Mouse (Mus musculus) midbrain, embryonic 14.5 days (tissue): ENCODE data around the gene Qser1. TPM values are rescaled to one million over a fixed set of nuclear protein-coding genes. Genes with fewer than 3 reads are reported as not detected.

Experiments used
- ATAC-seq: fragments of 200-750 bp; cut with Nextera tagmentation; 2 replicates; pipeline ENCODE4 v1.8.0; 2017; ENCODE audit warnings: moderate number of reproducible peaks, moderate library complexity; ENCODE audit not compliant: low FRiP score, low TSS enrichment
- DNase-seq: peaks from one replicate; pipeline ENCODE4 v3.0.0-alpha.2; 2015
- H3K27ac ChIP-seq: fragments of 300-500 bp; sonication (generic); replicated peaks from 2 replicates; pipeline ENCODE4 v1.5.1; 2014; ENCODE audit warnings: mild to moderate bottlenecking, low read depth, low read length, moderate library complexity
- H3K27me3 ChIP-seq: fragments of 300-500 bp; sonication (generic); 2 replicates; pipeline ENCODE4 v1.6.1; 2014; ENCODE audit warnings: low read length, control low read depth, mixed read lengths; ENCODE audit not compliant: control insufficient read depth, insufficient read depth
- H3K36me3 ChIP-seq: fragments of 300-500 bp; sonication (generic); 2 replicates; pipeline ENCODE4 v1.6.1; 2014; ENCODE audit warnings: low read length, control low read depth; ENCODE audit not compliant: control insufficient read depth, insufficient read depth
- H3K4me1 ChIP-seq: fragments of 300-500 bp; sonication (generic); 2 replicates; pipeline ENCODE4 v1.6.1; 2014; ENCODE audit warnings: mild to moderate bottlenecking, antibody characterized with exemption, low read length, control low read depth; ENCODE audit not compliant: control insufficient read depth, insufficient read depth
- H3K4me2 ChIP-seq: fragments of 300-500 bp; sonication (generic); 2 replicates; pipeline ENCODE4 v1.6.1; 2014; ENCODE audit warnings: mild to moderate bottlenecking, low read length, moderate library complexity
- H3K4me3 ChIP-seq: fragments of 300-500 bp; sonication (generic); replicated peaks from 2 replicates; pipeline ENCODE4 v1.5.1; 2014; ENCODE audit warnings: low read depth, low read length
- H3K9ac ChIP-seq: fragments of 300-500 bp; sonication (generic); replicated peaks from 2 replicates; pipeline ENCODE4 v1.6.1; 2014; ENCODE audit warnings: mild to moderate bottlenecking, low read length, moderate library complexity
- H3K9me3 ChIP-seq: fragments of 300-500 bp; sonication (generic); 2 replicates; pipeline ENCODE4 v1.6.1; 2016; ENCODE audit warnings: low read length, control low read depth, mixed read lengths; ENCODE audit not compliant: control insufficient read depth
- WGBS: fragments of 180-500 bp; shearing (Covaris S2); extraction: QIAGEN DNeasy Blood & Tissue Kit; methylation state at CpG from one replicate; pipeline ENCODE4 v1.1.7; 2014; 5-methylcytosine and 5-hydroxymethylcytosine counted together
- polyA plus RNA-seq: library from polyadenylated mRNA; unstranded; fragments of >200 nt; fragmentation: Nextera tagmentation; extraction: Ambion mirVana; gene quantifications from 2 replicates; pipeline ENCODE4 v1.2.1, GENCODE M21; 2014

The Qser1 gene
- polyA plus RNA-seq, 1 experiment from 2014 or later, result 13.9 TPM

- H3K27ac ChIP-seq, result no peak overlapping the region
- no peak overlapping the region for H3K4me2 ChIP-seq
- H3K36me3 ChIP-seq, result no peaks in the 10 kb centered on the region
- no peak overlapping the region for H3K4me3 ChIP-seq
- peaks cover 19% of the 10 kb centered on the region; the same call in 1 of the 2 replicates for H3K27me3 ChIP-seq
- DNase-seq (peak; percentile 4), ATAC-seq (no peak)
- 0 out of 2 replicates have a peak, but pooled peaks cover 7% of the 10 kb centered on the region for H3K4me1 ChIP-seq
- H3K9ac ChIP-seq, result no peak overlapping the region
- H3K9me3 ChIP-seq, result no peaks in the 10 kb centered on the region
- WGBS, result 43% methylated on average over 5 of the region's 5 CpGs
Observed at GRCm38 (mm10) chr2:104851686-104852085, 35.1 kb upstream of the Qser1 start.

DNA sequence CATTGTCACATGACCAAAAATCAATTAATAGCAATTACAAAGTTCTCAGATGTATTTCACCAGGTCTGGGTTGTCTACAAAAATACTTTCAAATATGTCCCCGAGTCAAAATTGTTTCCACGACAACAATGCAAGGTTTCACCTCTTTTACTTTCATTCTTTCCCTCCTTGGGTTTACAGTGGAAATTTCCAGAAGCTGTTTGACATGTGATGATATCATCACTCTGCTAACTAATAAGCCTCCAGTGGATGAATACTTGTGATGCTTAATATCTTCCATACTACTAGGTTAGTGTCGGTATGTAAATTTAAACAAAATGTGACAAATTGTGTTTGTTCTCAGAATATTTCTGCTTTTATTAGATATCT, 33.4 kb upstream of the Qser1 start:
- 0 out of 2 replicates have a peak, but pooled peaks cover 7% of the 10 kb centered on the region for H3K4me1 ChIP-seq
- peaks cover 19% of the 10 kb centered on the region; the same call in 1 of the 2 replicates for H3K27me3 ChIP-seq
- peak overlapping the region; percentile 51 for H3K4me3 ChIP-seq
- H3K36me3 ChIP-seq, result no peaks in the 10 kb centered on the region
- DNase-seq (no peak), ATAC-seq (no peak)
- no peak overlapping the region for H3K27ac ChIP-seq
- H3K4me2 ChIP-seq, result peak overlapping the region; percentile 99
- no peaks in the 10 kb centered on the region for H3K9me3 ChIP-seq
- peak overlapping the region; percentile 51 for H3K9ac ChIP-seq
- WGBS, result 72% methylated on average over 3 of the region's 3 CpGs

DNA sequence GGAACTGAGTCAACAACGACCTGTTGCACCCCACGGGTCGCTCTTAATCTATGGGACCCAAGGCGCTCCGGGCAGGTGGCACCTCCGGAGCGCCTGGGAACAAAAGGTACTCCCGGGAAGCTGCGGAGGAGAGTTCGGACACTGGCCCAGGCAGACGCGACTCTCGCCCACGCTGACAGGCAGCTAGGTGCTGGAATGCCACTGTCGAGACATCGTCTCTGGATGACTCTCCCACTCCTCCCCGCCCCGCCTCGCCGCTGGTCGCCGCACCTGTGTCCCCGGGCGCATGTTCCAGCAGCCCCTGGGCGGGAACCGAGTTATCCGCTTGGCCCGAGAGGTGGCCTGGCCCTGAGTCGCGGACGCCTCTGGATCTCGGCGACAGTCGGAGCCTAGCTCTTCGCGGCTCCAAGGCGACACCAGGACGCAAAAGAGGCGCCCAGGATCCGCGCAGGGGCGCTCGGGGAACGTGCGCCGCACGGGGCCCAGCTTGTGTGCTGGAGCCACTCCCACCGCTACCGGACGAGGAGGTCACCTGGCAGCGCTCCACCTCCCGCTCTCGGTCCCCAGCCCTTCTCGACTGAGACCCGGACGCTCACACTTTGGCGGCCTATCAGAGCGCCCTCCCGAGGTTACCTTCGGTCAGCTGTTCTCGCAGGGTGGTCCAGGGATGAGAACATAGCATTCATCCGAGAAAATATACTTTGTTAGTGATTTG, 32.9 kb upstream of the Qser1 start, which contains the start of gene Prrg4:
TSS of gene Prrg4 (minus strand) at position 601 of the 715 bp plus-strand sequence.
- Histone ChIP-seq H3K4me1 (0 out of 2 replicates have a peak, but pooled peaks cover 7% of the 10 kb centered on the region), H3K27ac (no peak within 1 kb of the TSS), H3K9me3 (no peaks in the 10 kb centered on the region), H3K9ac (peak within 1 kb of the TSS; percentile 51), H3K4me2 (peak within 1 kb of the TSS; percentile 99), H3K27me3 (peaks cover 19% of the 10 kb centered on the region; the same call in 1 of the 2 replicates), H3K4me3 (peak within 1 kb of the TSS; percentile 51), H3K36me3 (no peaks in the 10 kb centered on the region)
- peak; percentile 70 for DNase-seq
- under 1% methylated on average over 62 of the region's 62 CpGs for WGBS
- ATAC-seq, result peak; percentile 62; the same call in 1 of the 2 replicates

DNA sequence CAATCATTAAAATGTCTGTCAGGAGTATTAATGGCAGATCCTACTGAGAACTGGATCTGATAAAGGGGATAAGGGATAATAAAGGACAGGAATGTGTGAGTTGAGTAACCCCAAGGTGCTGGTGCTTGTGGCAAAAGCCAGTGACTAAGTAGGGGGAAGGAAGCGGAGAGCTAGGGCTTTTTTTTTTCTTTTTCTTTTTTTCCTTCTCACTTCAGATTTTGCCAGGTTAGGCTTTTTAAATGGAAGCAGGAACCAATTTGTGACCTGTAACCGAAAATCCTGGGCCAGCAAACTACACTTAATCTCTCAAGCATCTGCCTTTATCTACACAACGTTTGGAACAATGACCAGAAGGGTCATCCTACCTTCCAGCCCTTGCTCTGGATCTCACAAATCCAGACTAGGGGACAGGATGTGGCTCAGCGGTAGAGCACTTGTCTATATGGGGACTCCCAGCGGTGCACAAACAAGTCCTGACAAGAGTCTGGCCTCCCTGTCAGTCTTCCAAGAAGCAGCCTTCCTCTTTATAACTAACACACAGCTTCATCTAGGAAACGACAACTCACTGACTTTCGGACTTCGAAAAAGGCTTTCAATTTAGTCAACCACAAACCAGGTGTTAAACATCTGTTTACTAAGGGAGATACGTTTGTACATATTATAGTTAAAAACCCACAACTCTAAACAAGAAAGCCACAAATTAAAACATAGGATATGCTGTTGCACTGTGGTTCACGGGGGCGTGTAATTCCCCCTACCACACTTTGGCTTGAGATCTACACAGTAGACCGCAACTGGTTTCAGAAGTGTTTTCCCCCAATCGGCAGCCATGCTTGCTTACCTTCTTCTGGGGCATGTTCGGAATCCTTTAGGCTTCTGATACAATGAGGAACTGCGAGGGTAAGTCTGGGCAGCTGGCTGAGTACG, 31.9 kb upstream of the Qser1 start:
- Histone ChIP-seq H3K27ac (no peak overlapping the region), H3K36me3 (no peaks in the 10 kb centered on the region), H3K27me3 (peaks cover 19% of the 10 kb centered on the region; the same call in 1 of the 2 replicates), H3K9me3 (no peaks in the 10 kb centered on the region), H3K4me1 (0 out of 2 replicates have a peak, but pooled peaks cover 7% of the 10 kb centered on the region), H3K9ac (no peak overlapping the region), H3K4me3 (peak overlapping the region; percentile 51; the same call in 1 of the 2 replicates), H3K4me2 (peak overlapping the region; percentile 99)
- ATAC-seq (no peak), DNase-seq (peak; percentile 5)
- WGBS, result 36% methylated on average over 16 of the region's 16 CpGs

- Histone ChIP-seq H3K36me3 (no peaks in the 10 kb centered on the region), H3K4me2 (no peak overlapping the region), H3K4me1 (0 out of 2 replicates have a peak, but pooled peaks cover 7% of the 10 kb centered on the region), H3K27ac (no peak overlapping the region), H3K9me3 (no peaks in the 10 kb centered on the region), H3K27me3 (peaks cover 19% of the 10 kb centered on the region; the same call in 1 of the 2 replicates), H3K4me3 (no peak overlapping the region), H3K9ac (no peak overlapping the region)
- ATAC-seq, result no peak
- WGBS, result 56% methylated on average over 2 of the region's 2 CpGs
- peak; percentile 66 for DNase-seq
Observed at GRCm38 (mm10) chr2:104847645-104848044, 31.1 kb upstream of the Qser1 start.

- Histone ChIP-seq H3K4me1 (0 out of 2 replicates have a peak, but pooled peaks cover 7% of the 10 kb centered on the region), H3K36me3 (no peaks in the 10 kb centered on the region), H3K4me3 (no peak overlapping the region), H3K4me2 (no peak overlapping the region), H3K9me3 (no peaks in the 10 kb centered on the region), H3K9ac (no peak overlapping the region), H3K27ac (no peak overlapping the region), H3K27me3 (peaks cover 19% of the 10 kb centered on the region; the same call in 1 of the 2 replicates)
- DNase-seq (peak; percentile 11), ATAC-seq (peak; percentile 48; the same call in 1 of the 2 replicates)
- WGBS, result 32% methylated on average over 4 of the region's 4 CpGs
Observed at GRCm38 (mm10) chr2:104846638-104847414, 30.3 kb upstream of the Qser1 start.

- ATAC-seq (no peak), DNase-seq (no peak)
- H3K9ac ChIP-seq, result no peak overlapping the region
- no peaks in the 10 kb centered on the region for H3K9me3 ChIP-seq
- H3K27ac ChIP-seq, result no peak overlapping the region
- no peak overlapping the region for H3K4me2 ChIP-seq
- H3K4me3 ChIP-seq, result no peak overlapping the region
- H3K27me3 ChIP-seq, result no peaks in the 10 kb centered on the region
- H3K4me1 ChIP-seq, result no peaks in the 10 kb centered on the region
- no peaks in the 10 kb centered on the region for H3K36me3 ChIP-seq
Observed at GRCm38 (mm10) chr2:104842559-104842958, 26.0 kb upstream of the Qser1 start.

GRCm38 (mm10) chr2:104841736-104842135, 25.2 kb upstream of the Qser1 start:
- H3K4me1 ChIP-seq, result no peaks in the 10 kb centered on the region
- no peaks in the 10 kb centered on the region for H3K36me3 ChIP-seq
- no peak overlapping the region for H3K4me2 ChIP-seq
- no peaks in the 10 kb centered on the region for H3K27me3 ChIP-seq
- H3K9ac ChIP-seq, result no peak overlapping the region
- no peaks in the 10 kb centered on the region for H3K9me3 ChIP-seq
- no peak overlapping the region for H3K27ac ChIP-seq
- 89% methylated on average over 7 of the region's 7 CpGs for WGBS
- no peak for ATAC-seq
- DNase-seq, result no peak
- H3K4me3 ChIP-seq, result no peak overlapping the region
